Mouse (Mus musculus) heart, postnatal 10 days (tissue): ENCODE data around the gene Tbx4. TPM values are rescaled to one million over a fixed set of nuclear protein-coding genes. Genes with fewer than 3 reads are reported as not detected.

ENCODE experiments used
- DNase-seq, 2 experiments: peaks; one replicate each; pipeline ENCODE4 v3.0.0; 2021
- intact Hi-C: fragments of 180-260 bp; cut with DNase I; formaldehyde crosslinking; loops from one replicate; pipeline ENCODE4 v1.15.1; 2025
- total RNA-seq, 2 experiments: library from RNA; stranded (reverse); gene quantifications; 2 replicates each; pipeline ENCODE4 v1.2.3; 2021

Gene Tbx4
- total RNA-seq, 2 experiments from 2014 or later: 0.32 TPM; not detected in 1

DNA sequence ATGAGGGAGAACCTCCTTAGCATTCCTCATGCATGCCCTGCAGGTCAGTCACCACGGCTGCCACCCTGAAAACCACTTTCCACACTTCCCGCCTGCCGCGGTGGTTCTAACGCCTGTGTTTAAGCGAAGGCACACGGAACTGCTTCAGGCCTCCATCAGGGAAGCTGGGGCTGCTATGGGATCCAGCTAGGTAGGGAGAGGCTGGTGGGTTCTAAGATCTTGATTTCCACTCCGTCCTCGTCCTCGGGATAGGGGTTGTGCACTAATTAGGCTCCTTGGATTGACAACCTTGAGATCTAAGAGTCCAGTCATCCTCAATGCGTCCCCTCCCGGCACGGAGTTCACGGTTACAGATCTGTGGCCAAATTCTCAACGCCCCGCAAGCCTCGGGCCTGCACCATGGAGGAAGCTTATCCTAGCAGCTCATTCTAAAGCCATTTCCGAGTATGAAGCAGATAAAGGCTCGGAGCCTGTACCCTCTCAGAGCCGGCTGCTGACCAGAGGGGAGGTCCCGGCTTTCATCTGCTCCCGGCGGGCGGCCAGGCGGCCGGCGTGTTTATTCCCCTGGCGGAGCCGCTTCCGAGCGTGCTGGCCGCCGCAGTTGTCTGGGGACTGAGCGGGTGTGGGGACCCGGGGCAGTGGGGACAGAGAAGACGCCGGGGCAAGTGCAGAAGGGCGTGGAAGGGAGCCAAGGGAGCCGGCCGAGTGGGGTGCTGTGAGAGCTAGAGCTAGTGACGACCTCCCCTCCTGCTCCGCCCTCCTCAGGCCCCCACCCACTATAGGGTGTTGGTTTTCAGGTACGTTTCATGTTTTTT lies 8.7 kb downstream of the Tbx4 start:
- peak; percentile 25 to 32 for DNase-seq

DNA sequence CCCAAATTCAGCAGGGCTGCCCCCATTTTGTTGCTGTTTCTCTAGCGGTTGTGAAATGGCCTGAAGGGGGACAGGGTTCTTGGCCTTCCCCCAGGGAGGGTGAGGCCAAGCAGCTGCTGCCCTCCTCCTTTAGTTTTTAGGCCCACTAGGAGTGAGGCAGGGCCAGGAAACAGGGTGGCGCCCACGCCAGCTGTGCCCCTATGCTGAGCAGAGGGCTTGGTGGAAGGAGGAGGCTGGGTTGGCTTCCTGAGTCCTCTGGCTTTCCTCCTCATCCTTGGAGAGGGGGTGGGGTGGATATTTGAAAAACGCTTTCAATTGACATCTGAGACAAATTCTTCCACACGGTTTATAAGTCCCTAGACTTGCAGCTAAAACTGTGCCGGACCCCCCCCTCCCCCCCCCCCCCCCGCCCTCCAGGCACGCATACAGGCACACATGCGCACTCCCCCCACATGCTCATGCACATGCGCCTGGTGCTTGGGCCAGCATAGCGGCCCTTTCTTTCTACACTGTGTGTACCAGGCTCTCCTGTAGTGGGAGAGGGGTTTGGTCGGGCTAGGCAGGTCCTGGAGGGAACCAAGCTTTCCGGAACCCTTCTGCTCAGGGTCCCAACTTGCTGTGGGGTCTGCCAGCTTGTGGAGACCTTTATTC lies 10.2 kb downstream of the Tbx4 start:
- DNase-seq: no peak
- intact Hi-C loops: no loop called here

More for the DNA sequence above, 8.7 kb downstream of the Tbx4 start:
- intact Hi-C loops: no loop called here

DNA sequence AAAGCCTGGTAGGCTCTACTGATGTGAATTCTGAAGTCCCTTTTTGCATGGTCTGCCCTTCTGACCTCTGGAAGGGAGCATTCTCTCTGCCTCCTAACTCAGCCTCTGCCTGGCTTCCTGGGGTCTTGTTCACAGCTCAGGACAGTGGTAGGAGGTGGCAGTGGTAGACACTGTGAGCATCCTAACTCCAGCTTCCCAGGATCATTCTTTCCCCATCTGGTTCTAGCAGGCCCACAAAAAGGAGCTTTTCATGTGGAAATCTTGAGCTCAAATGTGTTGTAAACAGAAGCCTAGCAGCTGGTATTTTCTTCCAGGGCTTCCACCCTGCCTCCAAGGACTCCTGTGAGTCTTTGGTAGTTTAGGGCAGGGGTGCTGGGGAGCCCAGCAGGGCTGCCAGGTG lies 14.1 kb downstream of the Tbx4 start:
- no peak for DNase-seq
- intact Hi-C loops: no loop called here

DNA sequence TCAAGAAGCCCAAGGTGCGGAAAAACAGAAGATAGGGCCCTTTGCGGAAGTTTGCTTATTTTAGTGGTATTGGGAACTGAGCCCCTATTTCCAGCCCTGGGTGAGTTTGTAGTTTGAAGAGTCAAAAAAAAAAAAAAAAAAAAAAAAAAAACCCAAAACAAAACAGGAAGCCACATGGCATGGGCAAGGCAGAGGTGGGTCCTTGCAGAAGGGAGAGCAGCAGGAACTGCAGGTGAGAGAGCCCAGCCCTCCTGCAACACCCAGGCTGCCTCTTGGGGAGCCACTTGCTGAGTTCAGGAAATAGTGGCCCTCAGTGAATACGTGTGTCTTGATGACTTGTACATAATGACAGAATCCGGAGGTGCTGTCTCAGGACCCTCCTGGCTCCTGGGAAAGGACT lies 23.3 kb downstream of the Tbx4 start:
- intact Hi-C loops: no loop called here
- DNase-seq: no peak

DNA sequence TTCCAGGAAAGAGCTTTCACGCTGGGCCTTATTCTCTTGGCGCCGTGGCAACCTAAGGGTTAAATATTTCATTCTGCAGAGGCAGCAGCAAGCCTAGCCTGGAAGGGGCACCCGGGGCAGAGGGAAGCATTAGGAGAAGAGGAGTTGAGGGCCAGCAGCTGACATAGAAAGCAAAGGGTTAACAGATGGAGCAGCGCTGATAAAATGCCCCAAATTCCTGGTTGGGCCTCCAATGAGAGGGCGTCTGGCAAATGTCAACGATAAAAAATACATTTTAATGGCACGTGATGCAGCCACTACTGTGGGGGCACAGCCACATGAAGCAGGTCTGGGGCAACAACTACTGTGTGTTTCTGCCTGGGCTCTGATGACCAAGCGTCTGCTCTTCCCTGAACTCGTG lies 23.9 kb downstream of the Tbx4 start:
- intact Hi-C loops: no loop called here
- no peak for DNase-seq

DNA sequence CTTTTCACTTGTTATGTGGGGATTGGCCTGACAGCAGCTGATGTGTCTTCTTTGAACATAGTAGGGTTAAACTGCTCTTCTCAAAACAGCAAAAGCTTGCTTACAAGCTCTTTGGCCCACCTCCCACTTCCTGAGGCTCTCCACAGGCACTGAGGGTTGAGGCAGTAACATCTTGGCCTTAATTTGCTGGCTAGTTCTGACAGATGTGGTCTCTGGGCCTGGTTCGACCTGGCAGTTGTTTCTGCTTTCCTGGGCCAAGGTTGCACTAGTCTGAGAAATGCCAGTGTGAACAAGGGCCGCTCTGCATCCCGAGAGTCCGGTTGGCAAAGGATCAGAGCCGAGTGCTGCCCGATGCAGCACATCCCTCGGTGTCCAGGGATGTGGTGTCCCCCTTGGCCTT lies 27.3 kb downstream of the Tbx4 start:
- intact Hi-C loops: no loop called here
- DNase-seq: no peak

DNA sequence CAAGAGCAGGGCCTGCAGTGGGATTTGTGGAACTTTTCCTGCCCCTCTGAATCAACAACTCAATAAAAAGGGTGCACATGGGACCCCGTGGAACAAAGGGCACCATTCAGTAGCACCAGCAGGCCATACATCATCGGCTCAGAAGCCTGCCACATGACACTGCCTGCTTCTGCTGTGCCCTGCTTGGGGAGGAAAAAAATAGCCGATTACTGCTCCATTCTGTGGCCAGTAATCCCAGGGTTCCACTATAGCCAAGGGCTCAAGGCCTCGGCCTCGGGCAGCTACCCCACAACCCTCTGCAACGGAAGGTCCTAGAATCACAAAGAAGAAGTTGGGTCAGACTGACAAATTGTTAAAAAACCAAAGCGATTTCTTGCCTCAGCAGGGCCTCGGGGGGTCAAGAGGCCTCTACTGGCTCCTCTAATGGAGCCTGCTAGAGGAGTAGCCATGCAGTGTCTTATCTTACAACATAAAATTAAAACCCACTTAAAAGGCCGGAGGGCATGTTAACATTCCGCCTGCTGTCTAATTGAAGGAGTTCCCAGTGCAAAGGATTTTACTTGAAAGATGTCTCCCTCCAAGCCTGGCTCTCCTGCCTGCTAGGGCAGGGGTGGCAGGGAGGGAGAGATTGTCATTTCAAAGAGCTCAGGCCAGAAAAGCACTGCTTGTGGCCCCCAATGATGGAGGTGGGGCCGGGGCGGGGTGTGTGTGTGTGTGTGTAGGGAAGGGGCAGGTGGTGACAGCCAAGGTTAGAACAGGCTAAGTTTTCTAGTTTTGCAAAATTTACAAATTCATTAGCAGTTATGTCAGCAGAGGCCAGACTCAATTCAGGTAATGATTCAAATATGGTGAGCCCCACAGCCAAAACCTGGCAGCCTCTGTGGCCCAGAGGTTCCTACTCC lies 31.1 kb downstream of the Tbx4 start:
- intact Hi-C loops: no loop called here
- no peak for DNase-seq

DNA sequence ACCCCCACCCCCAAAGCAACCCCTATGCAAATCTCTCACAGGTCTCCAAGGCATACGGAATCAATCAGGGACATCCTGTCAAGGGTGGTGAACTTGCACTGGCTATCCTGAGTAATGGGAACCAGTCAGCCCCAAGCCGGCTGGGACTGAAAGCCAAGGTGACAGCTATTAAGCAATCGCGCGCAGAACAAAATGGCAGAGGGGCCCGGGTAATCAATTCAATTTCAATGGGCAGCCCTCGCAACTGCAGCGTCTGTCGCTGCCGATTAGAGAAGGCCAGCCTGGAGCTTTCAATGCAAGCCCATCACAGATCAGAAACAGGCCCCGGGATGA lies 31.7 kb downstream of the Tbx4 start:
- no peak for DNase-seq
- intact Hi-C loops: no loop called here

DNA sequence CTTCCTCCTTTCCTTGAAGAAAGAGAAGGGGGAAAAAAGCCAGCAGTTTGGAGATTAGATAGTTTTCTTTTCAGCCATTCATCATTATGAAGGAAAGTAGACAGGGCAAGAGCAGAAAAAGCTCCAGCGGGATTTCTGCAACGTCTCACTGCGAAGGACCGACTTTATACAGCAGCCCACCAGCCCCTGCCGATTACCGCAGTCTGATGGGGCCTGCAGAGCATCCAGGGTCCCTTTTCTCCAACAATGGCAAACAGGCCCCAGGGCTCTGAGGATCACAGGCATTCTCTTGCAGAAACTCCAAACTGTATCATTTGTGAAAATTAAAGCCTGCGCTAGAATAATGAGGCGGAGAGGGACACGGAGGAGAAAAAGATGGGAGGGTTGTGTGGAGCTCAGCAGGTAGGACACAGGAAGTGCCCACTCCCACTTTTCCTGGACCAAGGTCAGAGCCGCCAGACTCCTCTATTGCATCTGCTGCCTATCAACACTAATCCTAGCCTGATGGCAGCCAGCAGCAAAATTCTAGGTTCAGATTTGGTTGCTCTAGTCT lies 32.2 kb downstream of the Tbx4 start:
- DNase-seq: no peak
- intact Hi-C loops: no loop called here

DNA sequence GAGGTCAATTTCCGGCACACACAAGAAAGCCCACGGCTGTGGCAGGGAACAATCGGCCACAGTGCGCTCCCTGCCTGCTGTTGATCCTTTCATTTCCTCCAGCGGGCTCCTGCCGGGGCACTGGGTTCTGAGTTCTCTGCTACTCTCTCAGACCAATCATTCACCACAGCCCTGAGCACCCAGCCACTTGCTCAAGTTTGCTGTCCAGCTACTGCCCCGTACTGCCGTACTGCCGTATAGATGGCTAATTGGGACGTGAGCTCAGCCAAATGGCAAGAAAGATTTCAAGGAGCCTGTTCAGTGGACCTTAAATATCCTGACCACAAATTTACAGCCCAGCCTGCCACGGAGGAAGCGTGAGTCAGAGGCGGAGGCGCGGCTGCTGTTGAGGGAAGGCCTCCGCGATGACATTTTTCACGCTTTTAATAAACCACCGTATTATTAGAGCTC lies 39.1 kb downstream of the Tbx4 start:
- intact Hi-C loops: no loop called here
- DNase-seq: peak; percentile 37 to 43

DNA sequence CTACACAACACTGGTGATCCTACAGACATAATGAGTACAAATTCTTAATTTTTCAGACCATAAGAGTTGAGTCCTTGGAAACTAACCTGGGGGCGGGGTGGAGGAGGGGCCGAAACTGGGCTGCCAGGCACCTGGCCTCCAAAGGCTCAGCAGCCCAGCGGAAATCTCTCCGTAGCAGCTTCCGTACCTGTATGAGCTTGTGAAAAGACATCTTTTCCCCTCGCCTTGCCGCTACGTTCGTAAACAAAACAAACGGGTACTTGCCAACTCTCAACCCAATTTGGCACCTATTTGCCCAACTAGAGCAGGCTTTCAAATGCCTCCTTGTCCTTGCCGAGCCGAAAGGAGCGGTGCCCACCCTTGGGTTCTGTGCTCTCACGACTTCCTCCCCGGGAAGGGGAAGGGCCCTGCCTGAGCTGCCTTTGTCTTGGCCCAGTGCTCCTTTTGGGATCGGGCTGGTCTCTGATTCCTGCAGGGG lies 40.1 kb downstream of the Tbx4 start:
- peak in 1 of 2 experiments; percentile 8 for DNase-seq
- intact Hi-C loops: no loop called here

DNA sequence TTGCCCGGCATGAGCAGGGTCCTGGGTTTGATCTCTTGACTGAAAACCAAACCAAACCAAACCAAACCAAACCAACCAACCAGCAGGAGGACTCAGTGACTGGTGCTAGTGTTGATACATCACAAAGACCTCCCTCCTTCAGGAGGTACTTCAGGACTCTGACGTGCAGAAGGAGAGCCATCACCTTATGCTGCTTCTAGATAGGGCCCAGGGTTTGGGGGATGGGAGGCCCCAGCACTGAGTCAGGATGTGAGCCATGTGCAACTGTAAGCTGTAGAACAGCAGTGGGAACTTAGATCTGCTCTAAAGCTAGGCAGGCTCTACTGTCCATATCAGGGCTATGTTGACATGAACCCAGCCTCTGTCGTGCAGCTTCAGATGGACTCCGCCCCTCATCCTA lies 41.9 kb downstream of the Tbx4 start:
- intact Hi-C loops: no loop called here
- no peak for DNase-seq

DNA sequence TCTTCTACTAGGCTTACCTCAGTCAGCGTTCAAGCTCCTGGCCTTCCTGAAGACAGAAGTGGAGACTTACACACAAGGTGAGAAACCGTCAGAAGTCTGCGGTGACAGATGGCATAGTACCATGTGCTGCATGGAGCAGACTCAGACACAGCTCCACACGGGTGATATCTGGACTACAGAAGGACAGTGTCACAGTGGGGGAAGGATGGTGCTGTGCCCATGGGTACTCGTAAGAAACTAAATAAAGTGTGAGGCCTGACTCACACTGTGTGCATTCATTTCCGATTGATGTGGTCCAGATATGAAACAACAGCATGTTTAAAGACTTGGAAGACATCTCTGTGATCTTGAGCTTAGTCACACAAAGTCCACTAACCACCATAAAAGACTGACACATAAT lies 43.4 kb downstream of the Tbx4 start:
- intact Hi-C loops: no loop called here
- no peak for DNase-seq

DNA sequence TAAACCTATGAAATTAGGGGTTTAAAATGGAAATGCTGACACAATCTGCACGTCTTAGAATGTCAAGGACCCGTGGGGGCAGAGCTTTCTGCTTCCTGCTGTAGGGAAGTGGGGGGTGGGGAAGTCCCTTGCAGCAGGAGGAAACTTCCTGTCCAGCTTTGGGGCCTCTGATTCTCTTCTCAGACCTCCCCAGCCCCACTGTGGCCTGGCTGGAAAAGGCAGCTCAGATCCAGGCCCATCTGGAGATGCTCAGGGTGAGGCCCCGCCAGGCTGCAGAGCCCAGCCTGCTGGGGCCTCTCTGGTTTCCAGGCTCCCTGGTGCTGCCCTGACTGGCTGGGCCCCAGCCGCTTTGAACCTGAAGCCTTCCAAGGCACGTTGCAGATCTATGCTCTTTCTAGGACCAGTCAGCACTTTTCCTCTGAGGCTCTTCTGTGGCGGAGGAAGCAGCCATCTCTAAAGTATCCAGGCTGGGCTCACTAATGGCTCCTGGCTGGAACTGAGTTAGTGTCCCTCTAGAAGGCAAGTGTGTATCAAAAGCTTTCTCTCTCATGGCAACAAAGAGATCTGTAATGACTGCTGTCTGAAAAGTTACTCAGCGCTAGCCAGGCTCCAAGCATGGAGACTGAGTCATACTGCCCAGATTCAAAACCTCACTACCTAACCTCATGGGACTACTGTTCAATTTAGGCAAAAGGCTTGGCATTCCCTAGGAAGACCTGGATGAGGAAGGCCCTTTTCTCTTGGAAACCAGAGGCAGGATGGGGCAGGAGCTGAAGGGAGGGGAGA lies 55.8 kb downstream of the Tbx4 start:
- intact Hi-C loops: no loop called here
- DNase-seq: peak; percentile 11 to 39

DNA sequence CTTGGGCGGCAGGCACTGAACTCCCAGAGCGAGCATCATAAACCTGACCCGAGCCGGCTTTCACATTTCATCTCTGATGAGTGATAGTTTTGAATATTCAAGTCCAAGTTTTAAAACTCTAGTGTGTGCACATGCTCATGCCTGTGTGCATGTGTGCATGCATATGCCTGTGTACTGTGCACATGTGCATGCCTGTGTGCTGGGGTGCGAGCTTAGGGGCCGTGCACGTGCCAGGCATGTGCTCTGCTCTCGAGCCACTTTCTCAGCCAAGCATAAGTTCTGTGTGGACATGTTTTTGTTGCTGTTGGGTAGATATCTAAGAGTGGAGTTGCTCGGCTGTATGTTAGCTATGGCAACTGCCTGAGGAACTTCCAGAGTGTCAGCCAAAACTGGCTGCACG lies 62.5 kb downstream of the Tbx4 start:
- intact Hi-C loops: no loop called here
- DNase-seq: no peak

DNA sequence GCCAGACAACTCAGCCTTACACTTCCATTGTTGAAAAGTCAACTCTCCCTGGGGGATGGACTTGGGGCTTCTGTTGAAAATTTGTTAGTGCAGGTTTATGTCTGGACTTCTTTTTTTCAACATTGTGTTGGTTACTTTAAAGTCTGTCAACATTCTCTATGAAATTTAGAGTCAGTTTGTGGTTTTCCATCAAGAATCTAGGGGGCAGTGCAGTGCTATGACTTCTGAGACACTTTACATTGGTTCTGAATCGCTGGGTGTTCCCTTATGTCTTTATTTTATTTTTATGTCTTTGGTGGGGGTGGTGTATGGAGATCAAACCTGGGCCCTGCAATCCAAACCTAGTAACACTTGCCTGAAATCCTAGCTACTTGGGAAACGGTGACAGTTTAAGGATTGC lies 63.5 kb downstream of the Tbx4 start:
- DNase-seq: no peak
- intact Hi-C loops: no loop called here

DNA sequence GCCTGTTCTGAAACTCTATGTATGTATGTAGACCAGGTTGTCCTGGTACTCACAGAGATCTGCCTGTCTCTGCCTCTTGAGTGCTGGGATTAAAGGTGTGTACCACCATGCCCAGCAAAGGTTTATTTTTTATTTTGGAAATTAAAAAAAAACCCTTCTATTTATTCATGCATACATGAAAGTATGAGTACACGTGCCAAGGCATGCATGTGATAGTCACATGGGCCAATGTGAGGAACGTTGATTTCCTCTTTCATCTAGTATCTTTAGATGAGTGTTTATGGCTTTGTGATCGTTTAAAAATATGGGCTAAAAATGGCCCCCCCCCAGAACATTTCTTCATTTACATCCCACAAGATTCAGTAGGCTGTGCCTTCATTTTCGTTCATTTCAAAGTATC lies 66.3 kb downstream of the Tbx4 start:
- intact Hi-C loops: no loop called here

DNA sequence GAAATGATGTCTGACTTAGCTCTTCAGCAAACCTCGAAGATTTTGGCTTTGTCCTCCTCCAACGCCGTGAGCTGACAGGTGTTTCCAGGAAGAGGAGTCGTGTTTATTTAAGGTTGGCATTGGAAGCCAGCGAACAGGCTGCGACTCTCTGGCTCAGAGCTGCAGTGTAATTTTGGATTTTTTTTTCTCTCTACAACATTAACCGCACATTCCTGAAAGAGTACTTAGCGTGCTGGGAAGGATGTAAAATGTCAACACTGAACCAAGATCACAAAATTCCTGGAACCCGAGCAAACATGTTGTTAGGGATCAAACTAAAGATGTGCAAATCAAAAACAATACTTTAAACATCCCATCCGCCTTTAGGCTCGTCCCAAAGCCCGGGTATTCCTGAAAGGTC lies 69.4 kb downstream of the Tbx4 start:
- intact Hi-C loops: no loop called here
- no peak for DNase-seq

More for the DNA sequence above, 66.3 kb downstream of the Tbx4 start:
- no peak for DNase-seq

DNA sequence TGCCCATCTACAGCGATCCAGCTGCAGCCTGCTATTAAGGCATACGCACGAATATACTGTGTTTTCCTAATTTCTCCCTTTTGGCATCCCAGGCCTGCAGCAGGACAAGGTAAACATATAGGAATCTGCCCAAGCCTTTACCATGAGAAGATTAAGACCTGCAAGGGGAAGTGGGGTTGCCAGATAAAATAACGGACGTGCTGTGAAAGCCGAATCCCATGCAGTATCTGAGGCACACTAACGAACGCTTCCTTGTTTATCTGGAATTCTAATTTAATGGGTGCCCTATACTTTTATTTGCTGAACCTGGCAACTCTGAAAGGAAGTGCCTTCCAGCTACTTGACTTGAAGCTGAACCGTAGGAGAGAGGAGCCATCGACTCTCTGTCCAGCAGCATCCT lies 70.2 kb downstream of the Tbx4 start:
- intact Hi-C loops: no loop called here
- DNase-seq: no peak
